Mouse (Mus musculus) neural tube, embryonic 11.5 days (tissue): ENCODE results near the gene Mill2. TPM values are rescaled to one million over a fixed set of nuclear protein-coding genes. Genes with fewer than 3 reads are reported as not detected.

Experiments used
- ATAC-seq: fragments of 200-750 bp; cut with Nextera tagmentation; 2 replicates; pipeline ENCODE4 v1.8.0; 2017; ENCODE audit warnings: moderate number of reproducible peaks, mild to moderate bottlenecking, moderate TSS enrichment, moderate library complexity; ENCODE audit not compliant: insufficient read depth, low FRiP score, low TSS enrichment
- DNase-seq: peaks from one replicate; pipeline ENCODE4 v3.0.0-alpha.2; 2015; ENCODE audit warnings: low spot score
- H3K27ac ChIP-seq: fragments of 300-500 bp; sonication (generic); 2 replicates; pipeline ENCODE4 v1.5.1; 2014; ENCODE audit warnings: low read depth, mild to moderate bottlenecking, low read length
- H3K27me3 ChIP-seq: fragments of 300-500 bp; sonication (generic); 2 replicates; pipeline ENCODE4 v1.6.1; 2014; ENCODE audit warnings: mild to moderate bottlenecking, low read length, mixed read lengths; ENCODE audit not compliant: control insufficient read depth, insufficient read depth
- H3K36me3 ChIP-seq: fragments of 300-500 bp; sonication (generic); 2 replicates; pipeline ENCODE4 v1.6.1; 2014; ENCODE audit warnings: mild to moderate bottlenecking, low read length, moderate library complexity, mixed read lengths; ENCODE audit not compliant: control insufficient read depth, insufficient read depth
- H3K4me1 ChIP-seq: fragments of 300-500 bp; sonication (generic); 2 replicates; pipeline ENCODE4 v1.6.1; 2014; ENCODE audit warnings: low read length, mixed read lengths; ENCODE audit not compliant: control insufficient read depth, insufficient read depth
- H3K4me2 ChIP-seq: fragments of 300-500 bp; sonication (generic); 2 replicates; pipeline ENCODE4 v1.6.1; 2014; ENCODE audit warnings: low read depth, mild to moderate bottlenecking, moderate library complexity
- H3K4me3 ChIP-seq: fragments of 300-500 bp; sonication (generic); 2 replicates; pipeline ENCODE4 v1.5.1; 2014; ENCODE audit warnings: low read depth, low read length
- H3K9ac ChIP-seq: fragments of 300-500 bp; sonication (generic); 2 replicates; pipeline ENCODE4 v1.6.1; 2014; ENCODE audit warnings: mild to moderate bottlenecking, low read length
- H3K9me3 ChIP-seq: fragments of 300-500 bp; sonication (generic); 2 replicates; pipeline ENCODE4 v1.6.1; 2016; ENCODE audit warnings: low read length; ENCODE audit not compliant: control insufficient read depth
- WGBS: fragments of 180-500 bp; shearing (Covaris S2); extraction: QIAGEN DNeasy Blood & Tissue Kit; methylation state at CpG from one replicate; pipeline ENCODE4 v1.1.7; 2014; 5-methylcytosine and 5-hydroxymethylcytosine counted together
- polyA plus RNA-seq: library from polyadenylated mRNA; unstranded; fragments of >200 nt; fragmentation: Nextera tagmentation; extraction: Ambion mirVana; gene quantifications from 2 replicates; pipeline ENCODE4 v1.2.1, GENCODE M21; 2014

Gene Mill2
- polyA plus RNA-seq, 1 experiment from 2014 or later: not detected

DNA sequence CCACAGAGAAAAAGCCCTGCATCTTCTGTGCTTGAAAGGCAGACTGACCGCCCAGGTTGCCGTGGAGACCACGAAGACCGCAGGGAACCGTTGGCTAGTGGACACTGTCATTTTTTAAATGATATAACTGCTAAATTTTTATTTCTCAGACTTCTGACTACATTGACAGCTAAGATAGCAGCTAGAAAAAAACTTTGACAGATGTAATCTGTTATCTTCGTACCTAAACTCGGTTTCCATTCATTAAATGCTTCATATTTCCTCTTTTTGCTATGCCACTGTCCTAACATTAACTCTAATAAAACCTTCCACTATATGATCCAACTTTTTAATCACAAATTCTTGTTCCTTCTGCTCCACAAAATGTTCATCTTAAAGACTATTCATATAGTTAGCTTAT, 10.2 kb upstream of the Mill2 start:
- Histone ChIP-seq H3K4me2 (no peak overlapping the region), H3K4me3 (no peak overlapping the region), H3K27me3 (no peaks in the 10 kb centered on the region), H3K9me3 (no peaks in the 10 kb centered on the region), H3K9ac (no peak overlapping the region), H3K4me1 (no peaks in the 10 kb centered on the region), H3K27ac (no peak overlapping the region), H3K36me3 (no peaks in the 10 kb centered on the region)
- WGBS: 85% methylated on average over 7 of the region's 7 CpGs
- no peak for DNase-seq
- ATAC-seq: no peak

- no peaks in the 10 kb centered on the region for H3K9me3 ChIP-seq
- no peak overlapping the region for H3K4me2 ChIP-seq
- no peak overlapping the region for H3K9ac ChIP-seq
- DNase-seq: no peak
- no peak overlapping the region for H3K4me3 ChIP-seq
- ATAC-seq: no peak
- WGBS: 51% methylated on average over 13 of the region's 13 CpGs
- H3K4me1 ChIP-seq: no peaks in the 10 kb centered on the region
- no peaks in the 10 kb centered on the region for H3K36me3 ChIP-seq
- H3K27me3 ChIP-seq: no peaks in the 10 kb centered on the region
- H3K27ac ChIP-seq: no peak overlapping the region
Observed at GRCm38 (mm10) chr7:18832298-18832697, 7.5 kb upstream of the Mill2 start.

DNA sequence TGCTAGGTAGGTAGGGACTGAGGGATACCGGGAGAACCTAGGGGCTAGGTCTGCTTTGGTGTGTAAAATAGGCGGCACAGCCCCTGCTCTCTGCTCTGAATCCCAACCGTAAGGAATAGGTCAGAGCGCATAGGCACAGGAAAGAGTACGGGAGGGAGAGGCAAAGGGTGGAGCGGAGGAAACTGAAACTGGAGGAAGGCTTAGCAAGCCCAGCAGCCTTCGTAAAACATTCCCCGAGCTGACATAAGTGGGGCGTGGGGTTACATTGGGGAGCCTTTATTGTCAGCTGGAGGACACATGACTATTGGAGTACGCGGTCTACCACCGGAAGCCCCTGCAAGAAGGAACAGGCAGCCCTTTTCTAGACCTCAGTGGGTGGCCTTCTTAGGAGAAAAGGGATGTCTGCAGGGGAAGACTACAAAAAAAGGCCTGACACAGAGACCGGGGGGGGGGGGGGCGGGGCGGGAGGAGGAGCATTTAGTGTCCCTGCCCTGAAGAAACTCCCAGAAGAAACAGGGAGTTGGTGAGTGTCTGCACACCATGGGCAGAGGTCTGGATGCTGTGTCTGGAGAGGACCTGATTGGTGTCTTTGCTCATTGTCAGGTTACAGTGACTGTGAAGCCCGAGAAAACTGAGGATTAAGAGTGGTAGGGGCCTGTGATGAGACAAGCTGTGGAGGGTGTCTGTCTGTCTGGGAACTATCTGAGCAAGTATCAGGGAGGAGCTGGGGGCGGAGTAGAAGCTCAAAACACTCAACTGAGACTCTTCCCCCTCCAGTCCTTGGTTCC, 814 bp downstream of the Mill2 start:
- H3K4me2 ChIP-seq: peak overlapping the region; percentile 55
- H3K36me3 ChIP-seq: no peaks in the 10 kb centered on the region
- peak; percentile 62 for DNase-seq
- no peaks in the 10 kb centered on the region for H3K4me1 ChIP-seq
- WGBS: 6% methylated on average over 14 of the region's 17 CpGs
- peak overlapping the region; percentile 26 for H3K4me3 ChIP-seq
- no peak; the same call in 1 of the 2 replicates for ATAC-seq
- H3K9me3 ChIP-seq: no peaks in the 10 kb centered on the region
- peak overlapping the region; percentile 49 for H3K9ac ChIP-seq
- no peak overlapping the region for H3K27ac ChIP-seq
- no peaks in the 10 kb centered on the region for H3K27me3 ChIP-seq

- Histone ChIP-seq H3K4me1 (no peaks in the 10 kb centered on the region), H3K4me2 (no peak overlapping the region), H3K27ac (no peak overlapping the region), H3K36me3 (no peaks in the 10 kb centered on the region), H3K27me3 (no peaks in the 10 kb centered on the region), H3K4me3 (no peak overlapping the region), H3K9me3 (no peaks in the 10 kb centered on the region), H3K9ac (no peak overlapping the region)
- ATAC-seq: no peak
- no peak for DNase-seq
- WGBS: 88% methylated on average over 1 of the region's 1 CpGs
Observed at GRCm38 (mm10) chr7:18841174-18841567, 1.4 kb downstream of the Mill2 start.

GRCm38 (mm10) chr7:18844811-18845210, 5.0 kb downstream of the Mill2 start:
- no peaks in the 10 kb centered on the region for H3K4me1 ChIP-seq
- no peaks in the 10 kb centered on the region for H3K36me3 ChIP-seq
- ATAC-seq (no peak), DNase-seq (no peak)
- H3K4me2 ChIP-seq: no peak overlapping the region
- no peak overlapping the region for H3K27ac ChIP-seq
- 32% methylated on average over 5 of the region's 5 CpGs for WGBS
- H3K27me3 ChIP-seq: no peaks in the 10 kb centered on the region
- no peaks in the 10 kb centered on the region for H3K9me3 ChIP-seq
- H3K9ac ChIP-seq: no peak overlapping the region
- H3K4me3 ChIP-seq: no peak overlapping the region

- no peak for DNase-seq
- no peak overlapping the region for H3K4me3 ChIP-seq
- no peaks in the 10 kb centered on the region for H3K27me3 ChIP-seq
- H3K9ac ChIP-seq: no peak overlapping the region
- WGBS: 95% methylated on average over 1 of the region's 1 CpGs
- H3K4me1 ChIP-seq: no peaks in the 10 kb centered on the region
- H3K27ac ChIP-seq: no peak overlapping the region
- H3K4me2 ChIP-seq: no peak overlapping the region
- no peaks in the 10 kb centered on the region for H3K9me3 ChIP-seq
- no peak for ATAC-seq
- H3K36me3 ChIP-seq: no peaks in the 10 kb centered on the region
Observed at GRCm38 (mm10) chr7:18848395-18848794, 8.6 kb downstream of the Mill2 start.

GRCm38 (mm10) chr7:18858310-18858916, 18.6 kb downstream of the Mill2 start:
- no peaks in the 10 kb centered on the region for H3K27me3 ChIP-seq
- H3K27ac ChIP-seq: 0 out of 2 replicates have a peak overlapping the region, but pooled peaks have one; percentile 42
- no peak overlapping the region for H3K9ac ChIP-seq
- WGBS: 77% methylated on average over 5 of the region's 5 CpGs
- H3K9me3 ChIP-seq: no peaks in the 10 kb centered on the region; the same call in 1 of the 2 replicates
- H3K4me1 ChIP-seq: no peaks in the 10 kb centered on the region
- no peak overlapping the region for H3K4me2 ChIP-seq
- no peak for DNase-seq
- no peak for ATAC-seq
- no peak overlapping the region for H3K4me3 ChIP-seq
- no peaks in the 10 kb centered on the region for H3K36me3 ChIP-seq

DNA sequence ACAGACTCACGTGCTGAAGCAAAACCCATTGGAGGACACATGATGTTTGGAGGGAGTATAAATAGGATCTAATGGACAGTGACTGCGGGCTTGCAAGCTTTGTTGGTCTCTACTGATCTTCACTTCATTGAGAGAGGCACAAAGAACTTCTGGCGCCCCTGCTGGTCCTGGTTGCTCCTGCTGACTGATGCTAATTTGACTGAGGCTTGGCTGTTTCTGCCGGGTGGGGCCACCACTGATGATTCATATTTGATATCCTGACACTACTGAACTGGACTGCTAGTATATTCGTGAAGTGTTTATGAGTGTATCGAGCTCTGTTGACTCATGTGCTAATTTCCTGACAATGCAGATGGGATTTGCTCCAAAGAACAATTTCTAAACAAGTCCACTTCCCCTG, 23.0 kb downstream of the Mill2 start:
- WGBS: 91% methylated on average over 6 of the region's 6 CpGs
- no peak overlapping the region for H3K9ac ChIP-seq
- H3K27me3 ChIP-seq: no peaks in the 10 kb centered on the region
- H3K27ac ChIP-seq: no peak overlapping the region
- ATAC-seq: no peak
- H3K9me3 ChIP-seq: no peaks in the 10 kb centered on the region; the same call in 1 of the 2 replicates
- DNase-seq: no peak
- H3K36me3 ChIP-seq: no peaks in the 10 kb centered on the region
- no peak overlapping the region for H3K4me2 ChIP-seq
- H3K4me1 ChIP-seq: no peaks in the 10 kb centered on the region
- no peak overlapping the region for H3K4me3 ChIP-seq

- H3K4me2 ChIP-seq: no peak overlapping the region
- no peak overlapping the region for H3K27ac ChIP-seq
- WGBS: 86% methylated on average over 2 of the region's 2 CpGs
- H3K36me3 ChIP-seq: no peaks in the 10 kb centered on the region
- no peak overlapping the region for H3K9ac ChIP-seq
- H3K9me3 ChIP-seq: no peaks in the 10 kb centered on the region
- H3K4me3 ChIP-seq: no peak overlapping the region
- no peaks in the 10 kb centered on the region for H3K4me1 ChIP-seq
- DNase-seq (no peak), ATAC-seq (no peak)
- no peaks in the 10 kb centered on the region for H3K27me3 ChIP-seq
Observed at GRCm38 (mm10) chr7:18868491-18868890, 28.7 kb downstream of the Mill2 start.
